Mouse (Mus musculus): Measurements from ENCODE around the gene Zfp710.
"Not testable (repeated sequence)": the region's sequence is repeated elsewhere in the genome, so short reads cannot be mapped to it uniquely, and the experiment has no call there.

Zfp710 gene

DNA sequence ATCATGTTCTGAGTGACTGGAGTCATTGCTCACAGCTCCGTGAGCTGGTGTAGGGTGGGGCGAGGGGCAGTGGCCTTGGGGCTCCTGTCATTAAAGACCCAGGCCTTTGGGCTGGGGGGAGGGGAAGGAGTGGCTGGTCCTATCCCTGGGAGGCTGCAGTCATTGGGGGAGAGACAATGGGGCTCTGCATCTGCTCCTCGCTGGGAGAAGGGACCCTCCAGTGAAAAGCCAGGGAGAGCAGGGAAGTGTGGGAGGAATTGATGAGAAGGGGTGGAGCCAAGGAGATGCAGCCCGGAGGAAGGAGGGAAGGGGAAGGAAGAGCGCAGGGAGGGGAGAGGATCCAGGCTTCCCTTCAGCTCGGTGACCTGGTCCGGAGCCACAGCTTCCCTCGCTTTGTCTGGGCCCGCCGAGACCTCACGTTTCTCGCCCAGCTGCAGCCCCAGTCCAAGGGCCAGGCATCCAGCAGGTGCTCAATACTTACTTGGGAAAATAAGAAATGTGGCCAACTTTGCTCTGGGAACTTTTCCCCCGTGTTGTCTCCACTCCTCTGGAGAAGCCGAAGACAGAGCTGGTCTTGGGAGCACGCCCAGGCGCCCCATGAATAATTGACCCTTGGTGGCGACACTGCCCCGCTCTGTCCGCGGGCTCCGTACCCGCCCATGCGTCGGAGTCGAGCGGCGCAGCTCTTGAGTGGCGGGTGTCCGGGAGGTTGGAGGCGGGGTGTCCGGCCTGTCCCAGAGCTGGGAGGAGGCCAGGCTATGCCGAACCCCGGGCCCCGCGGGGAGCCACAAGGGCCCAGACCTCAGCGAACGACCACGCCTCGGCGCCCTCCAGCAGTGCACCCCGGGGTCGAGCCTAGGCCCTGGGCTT lies at the start of gene Zfp710:
TSS of gene Zfp710 (plus strand) at position 294 of the 870 bp plus-strand sequence.
- DNase-seq (ENCODE audit: low spot score) = peak; percentile 17

DNA sequence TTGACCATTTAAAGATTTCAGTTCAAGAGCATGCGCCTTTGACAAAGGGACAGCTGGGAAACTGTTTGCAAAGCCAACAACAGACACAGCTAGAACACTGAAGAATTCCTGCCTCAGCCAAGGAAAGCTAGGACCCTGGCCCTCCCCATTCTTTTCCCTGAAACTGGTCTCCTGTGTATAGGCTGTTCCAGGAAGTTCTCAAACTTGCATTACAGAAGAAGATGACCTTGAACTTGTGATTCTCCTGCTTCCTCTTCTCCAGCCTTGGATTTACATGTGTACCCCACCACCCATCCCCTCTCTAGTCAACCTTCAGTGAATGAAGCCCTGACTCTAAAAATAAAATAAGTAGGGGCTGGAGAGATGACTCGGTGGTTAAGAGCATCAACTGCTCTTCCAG lies 49.3 kb upstream of the Zfp710 start:
- no peak for DNase-seq (ENCODE audit: low spot score)

DNA sequence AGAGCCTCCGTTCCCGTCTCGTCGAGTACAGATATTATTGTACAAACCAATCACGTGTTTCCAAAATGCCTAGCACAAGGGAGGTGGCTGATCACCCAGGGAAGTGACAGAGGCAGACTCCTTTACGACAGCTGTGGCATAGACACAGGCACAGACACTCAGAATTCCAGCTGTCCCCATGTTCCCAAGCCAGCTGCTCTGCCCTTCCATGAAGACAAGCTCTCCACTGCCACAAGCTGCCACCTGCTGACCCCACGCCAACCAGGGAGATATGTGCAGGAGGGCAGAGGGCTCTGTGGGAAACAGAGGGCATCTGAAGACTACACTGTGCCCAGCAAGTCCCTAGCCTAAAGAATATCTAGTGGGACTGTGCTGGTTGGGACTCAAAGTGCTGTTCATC lies 37.9 kb upstream of the Zfp710 start:
- no peak for DNase-seq (ENCODE audit: low spot score)

DNA sequence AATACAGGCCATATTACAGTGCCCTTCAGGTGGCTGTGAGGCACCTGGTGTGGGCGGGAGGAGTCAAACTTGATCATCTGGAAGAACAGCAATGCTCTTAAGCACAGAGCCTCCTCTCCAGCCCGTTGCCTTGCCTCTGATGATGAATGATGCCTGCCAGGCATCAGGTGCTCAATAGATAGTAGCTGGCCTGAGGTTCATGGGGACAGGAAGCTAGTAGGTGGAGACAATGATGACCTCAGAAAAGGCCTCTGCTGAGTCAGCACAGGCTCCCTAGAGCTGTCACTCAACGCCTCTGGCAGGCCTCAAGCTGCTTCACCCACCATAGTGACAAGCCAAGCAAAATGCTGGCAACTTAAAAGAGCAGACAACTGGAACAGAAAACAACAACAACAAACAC lies 36.9 kb upstream of the Zfp710 start:
- no peak for DNase-seq (ENCODE audit: low spot score)

DNA sequence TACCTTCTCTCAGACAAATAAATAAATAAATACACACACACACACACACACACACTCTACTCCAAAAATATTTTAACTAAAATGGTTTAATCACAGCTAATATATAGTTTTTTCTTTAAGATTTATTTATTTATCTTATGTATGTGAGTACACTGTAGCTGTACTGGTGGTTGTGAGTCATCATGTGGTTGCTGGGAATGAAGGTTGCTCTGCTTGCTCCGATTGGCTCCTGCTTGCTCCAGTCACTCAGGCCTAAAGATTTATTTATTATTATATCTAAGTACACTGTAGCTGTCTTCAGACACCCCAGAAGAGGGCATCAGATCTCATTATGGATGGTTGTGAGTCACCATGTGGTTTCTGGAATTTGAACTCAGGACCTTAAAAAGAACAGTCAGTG lies 36.1 kb upstream of the Zfp710 start:
- DNase-seq (ENCODE audit: low spot score) = not testable (repeated sequence)

DNA sequence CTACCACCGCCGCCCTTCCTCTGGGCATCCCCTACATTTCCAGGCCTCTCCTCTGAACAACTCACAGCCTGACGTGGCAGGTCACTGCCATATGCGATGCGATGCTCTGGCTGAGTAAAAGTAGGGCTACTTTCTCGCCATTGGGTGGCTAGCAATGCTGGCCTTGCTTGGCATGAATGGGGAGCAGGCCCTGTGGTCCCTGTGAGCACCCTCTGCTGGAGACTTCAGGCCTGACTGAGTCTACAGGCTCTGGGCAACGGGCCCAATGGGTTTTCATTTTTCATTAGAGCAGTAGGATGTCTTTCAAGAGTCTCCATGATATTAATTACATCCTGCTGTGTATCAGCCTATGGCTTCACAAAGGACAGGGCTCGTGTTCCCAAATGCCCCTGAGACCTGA lies 30.1 kb upstream of the Zfp710 start:
- DNase-seq (ENCODE audit: low spot score) = no peak

DNA sequence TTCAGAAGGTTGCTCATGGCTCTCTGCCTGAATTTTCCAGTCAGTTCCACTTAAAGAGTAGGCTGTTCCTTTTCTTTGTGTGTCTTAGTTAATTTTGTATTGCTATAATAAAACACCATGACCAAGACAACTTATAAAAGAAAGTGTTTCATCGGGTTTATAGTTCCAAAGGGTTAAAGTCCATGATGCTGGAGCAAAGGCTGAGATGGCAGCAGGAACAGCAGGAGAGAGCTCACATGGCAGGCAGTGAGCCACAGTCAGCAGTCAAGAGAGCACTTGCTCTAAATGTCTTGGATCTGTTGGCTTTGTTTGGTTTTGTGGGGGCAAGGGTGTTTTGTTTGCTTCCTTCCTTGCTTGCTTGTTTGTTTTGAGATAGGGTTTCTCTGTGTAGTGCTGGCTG lies 26.9 kb upstream of the Zfp710 start:
- DNase-seq (ENCODE audit: low spot score) = no peak

DNA sequence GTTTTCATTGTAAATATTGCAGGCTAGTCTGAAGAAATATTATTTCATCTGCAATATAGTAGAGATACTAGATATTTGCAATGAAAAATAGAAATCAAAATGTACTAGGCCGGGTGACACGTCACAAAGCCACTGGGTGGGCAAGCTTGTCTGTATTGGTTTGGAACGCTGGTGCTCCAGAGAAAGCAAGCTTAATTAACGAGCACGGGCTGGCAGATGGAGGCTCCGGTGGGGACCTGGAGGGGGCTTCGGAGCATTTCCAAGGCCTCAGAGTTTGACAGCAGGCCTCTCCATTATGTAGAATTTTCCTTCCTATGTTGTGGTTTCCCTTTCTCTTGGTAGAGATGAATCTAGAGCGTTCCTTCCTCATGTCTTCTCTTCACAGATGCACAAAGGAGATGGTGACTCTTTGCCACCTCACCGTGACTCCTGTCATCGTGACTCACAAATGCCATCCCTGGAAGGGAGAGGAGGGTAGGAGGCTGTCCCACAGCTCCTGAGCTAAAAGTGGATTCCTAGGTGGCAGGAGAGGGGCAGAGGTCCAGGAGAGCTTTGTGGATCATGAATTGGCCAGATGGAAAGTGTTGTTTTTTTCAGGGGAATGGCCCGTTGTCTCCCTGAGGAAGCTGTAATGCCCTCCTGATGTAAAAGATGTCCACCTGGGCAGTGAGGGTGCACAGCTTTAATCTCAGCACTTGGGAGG lies 22.1 kb upstream of the Zfp710 start:
- DNase-seq (ENCODE audit: low spot score) = no peak

DNA sequence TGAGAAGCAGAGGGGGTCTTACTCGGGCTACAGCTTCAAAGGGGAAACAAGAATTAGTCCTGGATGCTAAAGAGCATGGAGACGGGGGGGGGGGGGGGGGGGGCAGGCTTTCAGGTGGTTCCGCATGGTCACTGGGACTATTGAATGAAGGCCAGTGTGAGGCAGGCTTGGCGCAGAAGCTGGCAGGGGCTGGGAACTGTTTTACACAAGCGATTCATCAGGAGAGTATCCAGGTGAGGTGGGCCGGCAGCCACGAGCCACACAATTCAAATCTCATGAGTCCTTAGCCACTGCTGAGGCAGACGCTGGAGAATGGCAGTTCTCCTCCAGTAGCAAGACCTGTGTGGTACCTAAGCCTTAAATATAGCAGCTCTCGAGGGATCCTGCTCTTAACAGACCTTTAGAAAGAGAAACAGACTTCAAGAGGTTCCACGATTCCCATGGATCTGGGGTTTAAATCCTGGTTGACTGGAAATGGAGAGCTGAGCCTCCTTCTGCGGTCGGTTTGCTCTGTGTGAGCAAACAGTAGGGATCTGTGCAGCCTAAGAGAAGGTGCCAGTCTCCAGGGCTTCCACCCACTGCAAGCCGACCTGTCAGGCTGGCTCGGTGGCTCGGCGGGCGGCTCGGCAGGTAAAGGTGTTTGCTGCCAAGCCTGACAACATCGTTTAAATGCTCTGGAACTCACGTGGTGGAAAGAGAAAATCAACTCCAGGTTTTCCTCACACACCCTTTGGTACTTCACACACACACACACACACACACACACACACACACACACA lies 19.6 kb upstream of the Zfp710 start:
- DNase-seq (ENCODE audit: low spot score) = no peak

DNA sequence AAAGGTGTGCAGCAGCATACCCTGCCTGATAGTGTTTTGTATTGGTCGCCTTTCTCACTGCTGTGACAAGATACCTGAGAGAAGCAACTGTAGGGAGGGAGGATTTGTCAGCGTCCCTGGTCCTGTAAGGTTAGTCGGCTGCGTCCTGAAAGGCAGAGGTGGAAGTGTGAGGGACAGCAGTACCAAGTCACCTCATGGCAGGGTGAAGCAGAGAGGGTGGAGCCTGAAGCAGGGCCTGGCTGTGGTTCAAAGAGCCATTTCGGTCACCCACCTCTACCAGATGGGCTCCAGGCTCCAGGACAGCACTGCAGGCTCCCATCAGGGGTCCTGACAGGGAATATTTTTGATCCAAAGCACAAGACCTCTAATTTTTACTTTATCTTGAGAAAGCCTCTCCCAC lies 13.9 kb upstream of the Zfp710 start:
- no peak for DNase-seq (ENCODE audit: low spot score)

DNA sequence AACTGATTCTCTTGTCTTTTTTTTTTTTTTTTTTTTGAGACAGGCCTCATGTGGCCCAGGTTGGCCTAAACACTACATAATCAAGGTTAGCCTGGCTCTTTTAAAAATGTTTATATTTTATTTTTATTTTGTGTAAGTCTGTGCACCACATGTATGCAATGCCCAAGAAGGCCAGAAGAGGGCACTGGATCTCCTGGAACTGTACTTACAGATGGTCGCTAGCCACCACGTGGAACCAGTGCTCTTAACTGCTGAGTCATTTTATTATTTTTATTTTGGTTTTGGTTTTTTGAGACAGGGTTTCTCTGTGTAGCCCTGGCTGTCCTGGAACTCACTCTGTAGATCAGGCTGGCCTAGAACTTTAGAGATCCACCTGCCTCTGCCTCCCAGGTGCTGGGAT lies 13.1 kb upstream of the Zfp710 start:
- peak; percentile 54 for DNase-seq (ENCODE audit: low spot score)

DNA sequence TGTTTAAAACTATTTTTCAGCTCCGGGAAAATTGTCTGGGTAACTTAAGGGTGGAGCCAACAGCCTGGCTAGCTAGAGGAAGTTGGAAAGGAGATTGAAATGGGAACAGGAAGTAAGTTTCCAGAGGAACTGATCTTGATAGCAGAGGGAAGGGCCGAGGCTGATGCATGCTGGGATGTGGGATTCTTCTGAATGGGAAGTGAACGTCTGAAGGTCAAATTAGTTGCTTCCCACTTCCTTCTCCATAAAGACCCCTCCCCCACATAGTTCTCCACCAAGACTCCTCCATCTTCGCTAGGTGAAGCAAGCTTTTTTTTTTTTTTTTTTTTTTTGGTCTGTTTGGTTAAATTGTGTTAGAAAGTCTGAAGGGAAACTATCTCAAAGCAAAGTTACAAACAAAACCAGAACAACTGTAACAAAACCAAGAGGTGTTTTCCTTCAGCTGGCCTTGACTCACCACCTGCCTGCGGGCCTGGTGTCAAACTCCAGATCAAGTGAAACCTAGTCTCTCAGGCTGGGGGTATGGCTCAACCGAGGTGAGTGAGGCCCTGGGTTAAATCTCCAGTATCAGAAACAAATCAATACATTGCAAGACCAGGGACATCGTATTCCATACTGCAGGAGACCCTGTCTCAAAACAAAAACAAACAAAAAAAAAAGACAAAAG lies 10.6 kb upstream of the Zfp710 start:
- no peak for DNase-seq (ENCODE audit: low spot score)

DNA sequence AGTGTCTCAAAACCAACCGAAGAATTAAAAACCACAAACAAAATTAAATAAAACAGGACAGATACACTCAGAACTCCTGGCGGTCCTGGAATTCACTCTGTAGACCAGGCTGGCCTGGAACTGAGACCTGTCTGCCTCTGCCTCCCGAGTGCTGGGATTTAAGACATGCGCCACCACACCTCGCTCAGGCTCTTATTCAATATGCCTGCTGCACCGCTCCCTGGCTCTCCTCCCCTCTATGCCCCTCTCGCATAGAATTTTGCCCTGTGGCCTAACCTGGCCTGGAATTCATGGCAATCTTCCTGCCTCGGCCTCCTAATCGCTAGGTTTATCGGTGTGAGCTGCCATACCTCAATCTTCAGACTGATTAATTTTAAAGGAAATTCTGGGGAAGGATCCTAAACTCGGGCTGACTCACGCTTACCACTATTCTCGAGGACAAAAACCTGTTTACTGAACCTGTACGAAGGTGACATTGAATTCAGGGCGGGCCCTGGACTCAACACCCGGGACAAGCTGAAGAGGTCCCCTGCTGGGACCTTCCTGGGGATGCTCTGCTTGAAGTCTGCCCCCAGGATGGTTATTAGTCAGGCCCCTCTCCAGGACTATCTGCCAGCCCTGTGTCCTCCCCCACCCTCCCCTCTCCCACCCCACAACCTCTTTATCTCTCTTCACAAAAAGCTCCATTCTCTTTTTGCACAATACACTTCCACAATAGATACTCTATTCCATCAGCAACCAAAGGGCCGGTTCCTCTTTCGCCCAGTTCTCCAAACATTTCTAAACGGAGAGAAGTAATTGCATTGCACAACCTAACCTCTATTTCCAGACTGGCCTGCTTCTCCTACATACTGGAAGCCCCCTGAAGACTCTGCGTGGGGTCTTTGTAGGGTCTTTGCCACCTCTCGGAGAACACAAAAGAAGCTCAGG lies 9.5 kb upstream of the Zfp710 start:
- no peak for DNase-seq (ENCODE audit: low spot score)

DNA sequence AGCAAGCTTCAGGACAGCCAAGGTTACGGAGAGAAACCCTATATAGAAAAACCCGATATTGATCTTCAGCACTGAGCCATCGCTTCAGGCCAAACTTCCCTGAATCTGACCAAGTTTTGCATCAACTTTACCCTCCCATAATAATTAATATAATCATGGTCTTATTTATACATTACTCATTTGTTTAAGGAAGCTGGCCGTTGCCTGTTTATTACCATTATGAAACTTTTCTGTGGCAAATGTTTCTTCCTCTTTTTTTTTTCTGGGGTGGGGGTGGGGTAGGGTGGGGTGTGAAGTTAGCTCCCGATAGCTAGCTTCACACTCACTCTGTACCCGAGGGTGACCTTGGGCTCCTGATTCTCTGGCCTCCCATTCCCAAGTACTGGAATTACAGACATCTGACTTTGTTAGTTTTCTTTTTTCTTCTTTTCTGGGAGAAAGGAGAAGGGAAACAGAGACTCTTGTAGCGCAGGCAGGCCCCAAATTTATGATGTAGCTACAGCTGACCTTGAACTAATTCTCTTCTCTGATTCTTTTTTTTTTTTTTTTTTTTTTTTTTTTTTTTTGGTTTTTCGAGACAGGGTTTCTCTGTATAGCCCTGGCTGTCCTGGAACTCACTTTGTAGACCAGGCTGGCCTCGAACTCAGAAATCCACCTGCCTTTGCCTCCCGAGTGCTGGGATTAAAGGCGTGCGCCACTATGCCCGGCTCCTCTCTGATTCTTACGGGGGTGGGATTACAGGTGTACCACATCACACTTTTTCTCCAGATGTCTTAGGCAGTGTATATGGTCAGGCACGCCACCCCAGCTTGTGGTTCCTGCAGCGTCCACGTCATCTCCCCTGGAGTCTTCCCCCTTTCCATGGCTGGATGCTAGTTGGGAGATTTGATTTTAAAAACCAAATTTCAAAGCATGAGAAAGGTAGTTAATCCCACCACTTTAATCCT lies 5.8 kb upstream of the Zfp710 start:
- DNase-seq (ENCODE audit: low spot score) = no peak

DNA sequence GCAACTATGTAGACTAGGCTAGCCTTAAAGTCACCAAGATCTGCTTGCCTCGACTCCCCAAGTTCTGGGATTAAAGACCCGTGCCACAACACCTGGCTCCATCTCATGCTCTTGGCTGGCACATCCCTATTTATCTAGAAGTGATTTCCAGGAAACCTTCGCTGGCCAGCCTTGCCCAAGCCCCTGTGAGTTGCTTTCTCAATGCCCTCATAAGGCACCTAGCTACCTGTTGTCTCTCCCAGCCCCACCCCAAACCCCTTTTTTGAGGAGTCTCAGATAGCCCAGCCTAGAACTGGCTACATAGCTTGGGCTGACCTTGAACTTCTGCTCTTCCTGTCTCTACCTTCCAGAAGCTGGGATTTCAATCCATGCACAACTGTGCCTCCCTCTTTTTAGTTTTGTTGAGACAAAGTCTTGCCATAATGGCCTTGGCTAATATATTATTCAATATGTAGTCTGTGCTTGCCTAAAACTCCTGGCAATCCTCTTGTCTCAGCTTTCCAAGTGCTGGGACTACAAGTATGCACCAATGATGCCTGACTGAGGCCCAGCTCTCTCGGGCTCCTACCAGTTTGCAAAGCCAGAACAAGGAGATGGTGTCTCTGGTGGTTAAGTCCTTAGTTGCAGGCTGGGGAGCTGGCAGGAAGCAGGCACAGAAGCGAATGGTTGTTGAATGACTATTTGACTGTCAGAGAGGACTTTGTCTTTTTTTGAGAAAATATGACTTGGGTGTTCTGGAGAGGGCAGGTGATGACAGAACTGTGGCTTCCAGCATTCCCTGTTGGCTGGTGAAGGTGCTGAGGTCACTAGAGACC lies 786 bp upstream of the Zfp710 start:
- peak; percentile 59 for DNase-seq (ENCODE audit: low spot score)

DNA sequence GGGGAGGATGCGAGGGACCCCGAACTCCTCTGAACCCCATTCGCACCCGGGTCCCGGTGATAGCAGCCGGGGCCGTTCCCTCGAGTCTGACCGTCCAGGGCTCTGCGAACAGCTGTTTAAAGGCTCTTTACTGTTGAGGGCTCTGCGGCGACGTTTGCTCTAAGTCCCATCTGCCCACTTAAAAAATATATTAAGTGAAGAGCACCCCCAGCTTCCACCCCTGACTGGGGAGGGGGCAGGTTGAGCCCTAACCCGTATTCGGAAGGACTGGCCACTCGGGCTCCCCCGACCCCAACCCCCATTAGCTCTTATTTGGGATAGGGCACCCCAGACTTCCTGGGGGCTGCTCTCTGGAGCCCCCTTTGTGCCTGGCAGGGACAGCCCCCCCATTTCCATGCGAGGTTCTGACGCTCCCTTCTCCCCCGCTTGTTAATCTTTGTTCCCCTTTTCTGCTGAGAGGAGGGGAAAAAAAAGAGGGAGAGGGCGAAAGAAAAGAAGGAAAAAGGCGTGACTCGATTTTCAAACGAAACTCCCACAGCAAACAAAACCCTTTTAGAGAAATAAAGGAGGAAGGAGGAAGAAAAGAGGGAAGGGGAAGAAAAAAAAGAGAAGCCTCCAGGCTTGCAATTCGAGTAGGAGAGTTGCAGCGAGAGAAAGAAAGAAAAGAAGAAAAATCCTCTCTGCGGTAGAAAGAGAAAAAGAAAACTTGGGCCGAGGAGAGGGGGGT lies 940 bp downstream of the Zfp710 start:
- DNase-seq (ENCODE audit: low spot score) = no peak

DNA sequence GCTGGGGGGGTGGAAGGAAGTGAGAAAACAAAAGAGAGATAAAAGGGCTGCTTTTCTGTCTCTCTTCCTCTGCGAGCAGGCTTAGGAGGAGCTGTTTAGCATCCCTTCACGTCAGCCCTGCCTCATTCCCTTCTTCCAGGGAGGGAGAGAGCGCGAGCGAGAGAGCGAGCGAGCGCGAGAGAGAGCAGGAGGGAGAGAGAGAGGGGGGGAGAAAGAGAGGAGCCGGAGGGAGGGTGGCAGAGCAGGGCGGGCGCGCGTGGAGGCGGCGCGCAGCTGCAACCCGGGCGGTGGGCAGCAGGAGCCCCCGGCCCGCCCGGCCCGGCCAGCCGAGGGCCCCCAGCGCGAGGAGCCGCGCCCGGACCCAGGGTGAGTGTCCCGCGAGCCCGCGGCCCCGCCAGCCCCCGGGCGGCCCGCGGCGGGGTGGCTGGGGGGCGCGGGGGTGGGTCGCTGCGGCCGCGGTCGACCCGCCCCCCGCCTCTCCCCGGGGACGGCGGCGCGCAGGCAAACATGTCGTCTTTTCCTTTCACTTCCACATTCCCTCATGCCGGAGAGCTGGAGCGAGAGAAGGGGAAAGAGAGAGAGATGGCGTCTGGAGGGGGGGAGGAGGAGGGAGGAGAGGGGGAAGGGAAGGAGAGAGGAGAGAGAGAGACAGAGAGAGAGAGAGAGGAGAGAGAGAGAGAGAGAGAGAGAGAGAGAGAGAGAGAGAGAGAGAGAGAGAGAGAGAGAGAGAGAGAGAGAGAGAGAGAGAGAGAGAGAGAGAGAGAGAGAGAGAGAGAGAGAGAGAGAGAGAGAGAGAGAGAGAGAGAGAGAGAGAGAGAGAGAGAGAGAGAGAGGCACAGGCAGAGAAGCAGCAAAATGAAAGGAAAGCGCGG lies 1.7 kb downstream of the Zfp710 start:
- DNase-seq (ENCODE audit: low spot score) = peak; percentile 41
